Comparison of ENCODE assay signal across 16 mouse cellular contexts in genomic region chr17:83035574-83035918, GRCm38 (mm10).
DNase-seq lines count a peak whose midpoint lies in the region; ATAC-seq and TF ChIP-seq lines count a peak whose summit lies in the region.
"Had no signal": no experiment of that assay in that cellular context is flagged by ENCODE, and none has a peak within 500 bp of the region (broad histone marks: within the 10 kb centered on the region; RNA-seq: fewer than 3 reads in every experiment).

No protein-coding gene starts in this region.

- peak overlapping the region; percentile 59; the same call in 1 of the 2 replicates for H3K27ac ChIP-seq in intestine, embryonic 14.5 days (ENCODE audit: low read depth)
- no peak overlapping the region for H3K27ac ChIP-seq in intestine, postnatal 0 days (ENCODE audit: low read depth, low read length)
- peak overlapping the region; percentile 73 for H3K27ac ChIP-seq in lung, embryonic 16.5 days (ENCODE audit: low read length)
- H3K27ac ChIP-seq in limb, embryonic 15.5 days, result peak overlapping the region; percentile 69
- H3K27ac ChIP-seq in stomach, embryonic 15.5 days, result peak overlapping the region; percentile 45
- H3K27ac ChIP-seq: embryonic facial prominence, embryonic 13.5 days; heart, embryonic 13.5 days; liver, embryonic 14.5 days; midbrain, embryonic 12.5 days had no signal

- DNase-seq in intestine, embryonic 14.5 days (ENCODE audit: low spot score), result no peak
- no peak for DNase-seq in lung, postnatal 25 days (ENCODE audit: low spot score)
- DNase-seq in ovary, postnatal 36 days (ENCODE audit: low spot score), result no peak
- DNase-seq: cerebellum, adult 9-10 months; right cerebral cortex, postnatal 14 days; thymus, postnatal 36 days had no signal

- H3K4me1 ChIP-seq in intestine, embryonic 14.5 days (replicated peaks; ENCODE audit: control insufficient read depth, insufficient read depth, low read length), result peaks cover 8% of the 10 kb centered on the region
- H3K4me1 ChIP-seq in intestine, postnatal 0 days (replicated peaks; ENCODE audit: control insufficient read depth, insufficient read depth, low read length), result no peaks in the 10 kb centered on the region
- peaks cover 3% of the 10 kb centered on the region; the same call in 1 of the 2 replicates for H3K4me1 ChIP-seq in lung, embryonic 16.5 days (replicated peaks; ENCODE audit: control insufficient read depth, insufficient read depth, low read length)
- peaks cover 7% of the 10 kb centered on the region; the same call in 1 of the 2 replicates for H3K4me1 ChIP-seq in limb, embryonic 15.5 days
- H3K4me1 ChIP-seq in stomach, embryonic 15.5 days, result no peaks in the 10 kb centered on the region
- H3K4me1 ChIP-seq: embryonic facial prominence, embryonic 13.5 days; heart, embryonic 13.5 days; midbrain, embryonic 12.5 days had no signal

- no peaks in the 10 kb centered on the region for H3K27me3 ChIP-seq in intestine, embryonic 14.5 days (replicated peaks; ENCODE audit: control insufficient read depth, insufficient read depth, low read length)
- H3K27me3 ChIP-seq in intestine, postnatal 0 days (replicated peaks; ENCODE audit: control insufficient read depth, insufficient read depth, low read length), result no peaks in the 10 kb centered on the region
- H3K27me3 ChIP-seq in lung, embryonic 16.5 days (ENCODE audit: control insufficient read depth, insufficient read depth, low read depth, low read length), result no peaks in the 10 kb centered on the region
- no peaks in the 10 kb centered on the region for H3K27me3 ChIP-seq in limb, embryonic 15.5 days
- no peaks in the 10 kb centered on the region for H3K27me3 ChIP-seq in stomach, embryonic 15.5 days (replicated peaks)
- H3K27me3 ChIP-seq: heart, embryonic 13.5 days; midbrain, embryonic 12.5 days had no signal

- no peak for TF ChIP-seq CTCF in intestine, postnatal 0 days (IDR thresholded peaks at IDR 0.05; ENCODE audit: low read depth)

- ATAC-seq in intestine, embryonic 14.5 days (replicated peaks; ENCODE audit: low FRiP score, low TSS enrichment, low read depth), result no peak
- no peak for ATAC-seq in intestine, postnatal 0 days
- ATAC-seq in lung, embryonic 16.5 days (ENCODE audit: low read depth), result peak; percentile 72
- ATAC-seq in limb, embryonic 15.5 days (ENCODE audit: insufficient number of reproducible peaks, low FRiP score, low TSS enrichment, low read depth), result no peak
- 0 out of 2 replicates have a peak, but pooled peaks have one; percentile 14 for ATAC-seq in stomach, embryonic 15.5 days (ENCODE audit: insufficient read depth, low FRiP score, low read depth)
- ATAC-seq: CD4-positive, CD25-positive, alpha-beta regulatory T cell, adult 4 months had no signal

- H3K9ac ChIP-seq in intestine, embryonic 14.5 days (ENCODE audit: low read length), result no peak overlapping the region
- H3K9ac ChIP-seq in intestine, postnatal 0 days (ENCODE audit: low read depth, low read length), result no peak overlapping the region
- no peak overlapping the region for H3K9ac ChIP-seq in lung, embryonic 16.5 days (ENCODE audit: low read length)
- H3K9ac ChIP-seq in limb, embryonic 15.5 days, result no peak overlapping the region
- H3K9ac ChIP-seq in stomach, embryonic 15.5 days, result no peak overlapping the region
- H3K9ac ChIP-seq: embryonic facial prominence, embryonic 13.5 days; heart, embryonic 13.5 days; liver, embryonic 14.5 days; midbrain, embryonic 12.5 days had no signal

- H3K9me3 ChIP-seq in intestine, embryonic 14.5 days (ENCODE audit: control insufficient read depth, low read length), result no peaks in the 10 kb centered on the region
- no peaks in the 10 kb centered on the region for H3K9me3 ChIP-seq in intestine, postnatal 0 days (ENCODE audit: control insufficient read depth)
- H3K9me3 ChIP-seq in lung, embryonic 16.5 days (ENCODE audit: control insufficient read depth, low read length), result no peaks in the 10 kb centered on the region
- no peaks in the 10 kb centered on the region for H3K9me3 ChIP-seq in limb, embryonic 15.5 days
- no peaks in the 10 kb centered on the region for H3K9me3 ChIP-seq in stomach, embryonic 15.5 days
- H3K9me3 ChIP-seq: embryonic facial prominence, embryonic 13.5 days; midbrain, embryonic 12.5 days had no signal

- no peak overlapping the region for H3K4me2 ChIP-seq in intestine, embryonic 14.5 days (ENCODE audit: low read length)
- no peak overlapping the region for H3K4me2 ChIP-seq in intestine, postnatal 0 days (replicated peaks; ENCODE audit: low read depth)
- no peak overlapping the region for H3K4me2 ChIP-seq in lung, embryonic 16.5 days (ENCODE audit: low read depth, low read length)
- H3K4me2 ChIP-seq in limb, embryonic 15.5 days, result no peak overlapping the region
- H3K4me2 ChIP-seq in stomach, embryonic 15.5 days, result no peak overlapping the region
- H3K4me2 ChIP-seq: embryonic facial prominence, embryonic 13.5 days; heart, embryonic 13.5 days; midbrain, embryonic 12.5 days had no signal

- 50% methylated on average over 5 of the region's 5 CpGs for WGBS in intestine, embryonic 14.5 days
- WGBS in intestine, postnatal 0 days, result 36% methylated on average over 5 of the region's 5 CpGs
- WGBS in lung, embryonic 16.5 days, result 42% methylated on average over 5 of the region's 5 CpGs
- 47% methylated on average over 5 of the region's 5 CpGs for WGBS in limb, embryonic 15.5 days
- 52% methylated on average over 5 of the region's 5 CpGs for WGBS in stomach, embryonic 15.5 days

- no peaks in the 10 kb centered on the region for H3K36me3 ChIP-seq in intestine, embryonic 14.5 days (ENCODE audit: control insufficient read depth, insufficient read depth, low read length)
- no peaks in the 10 kb centered on the region for H3K36me3 ChIP-seq in intestine, postnatal 0 days (ENCODE audit: control insufficient read depth, insufficient read depth)
- no peaks in the 10 kb centered on the region for H3K36me3 ChIP-seq in lung, embryonic 16.5 days (ENCODE audit: control insufficient read depth, insufficient read depth, low read length)
- H3K36me3 ChIP-seq in limb, embryonic 15.5 days, result no peaks in the 10 kb centered on the region
- no peaks in the 10 kb centered on the region for H3K36me3 ChIP-seq in stomach, embryonic 15.5 days
- H3K36me3 ChIP-seq: embryonic facial prominence, embryonic 13.5 days; G1E; heart, embryonic 13.5 days; midbrain, embryonic 12.5 days had no signal

- no peak overlapping the region for H3K4me3 ChIP-seq in intestine, embryonic 14.5 days (ENCODE audit: low read depth, low read length)
- H3K4me3 ChIP-seq in intestine, postnatal 0 days (ENCODE audit: low read depth, low read length), result no peak overlapping the region
- no peak overlapping the region for H3K4me3 ChIP-seq in lung, embryonic 16.5 days (ENCODE audit: low read length)
- no peak overlapping the region for H3K4me3 ChIP-seq in limb, embryonic 15.5 days
- no peak overlapping the region for H3K4me3 ChIP-seq in stomach, embryonic 15.5 days (replicated peaks)
- H3K4me3 ChIP-seq: embryonic facial prominence, embryonic 13.5 days; heart, embryonic 13.5 days; midbrain, embryonic 12.5 days had no signal

Comparison
In these comparisons a context has a peak if more than half of its experiments do, and no peak if none do; other contexts are left out.
1. ATAC-seq: peak in lung, embryonic 16.5 days (single experiment) and stomach, embryonic 15.5 days (single experiment); none in intestine, embryonic 14.5 days (single experiment), intestine, postnatal 0 days (single experiment) and limb, embryonic 15.5 days (single experiment).